Mouse (Mus musculus) embryonic fibroblast, embryonic 13.5 days (primary cell): Measurements from ENCODE around the gene Vps37d.

ENCODE experiments used
- CTCF ChIP-seq: IDR thresholded peaks from 2 replicates; pipeline ENCODE4 v1.5.1; 2011; ENCODE audit warnings: mild to moderate bottlenecking, control low read depth, low read length, moderate library complexity, borderline replicate concordance; ENCODE audit not compliant: insufficient read depth
- POLR2A ChIP-seq: IDR thresholded peaks from 2 replicates; pipeline ENCODE4 v1.6.1; 2011; ENCODE audit warnings: low read depth, mild to moderate bottlenecking, control low read depth, low read length, moderate library complexity

- no peak for TF ChIP-seq CTCF
- TF ChIP-seq POLR2A, result no peak
These were observed 38.0 kb downstream of the Vps37d start for GRCm38 (mm10) chr5:135040059-135040458.
